In the genomic region with DNA sequence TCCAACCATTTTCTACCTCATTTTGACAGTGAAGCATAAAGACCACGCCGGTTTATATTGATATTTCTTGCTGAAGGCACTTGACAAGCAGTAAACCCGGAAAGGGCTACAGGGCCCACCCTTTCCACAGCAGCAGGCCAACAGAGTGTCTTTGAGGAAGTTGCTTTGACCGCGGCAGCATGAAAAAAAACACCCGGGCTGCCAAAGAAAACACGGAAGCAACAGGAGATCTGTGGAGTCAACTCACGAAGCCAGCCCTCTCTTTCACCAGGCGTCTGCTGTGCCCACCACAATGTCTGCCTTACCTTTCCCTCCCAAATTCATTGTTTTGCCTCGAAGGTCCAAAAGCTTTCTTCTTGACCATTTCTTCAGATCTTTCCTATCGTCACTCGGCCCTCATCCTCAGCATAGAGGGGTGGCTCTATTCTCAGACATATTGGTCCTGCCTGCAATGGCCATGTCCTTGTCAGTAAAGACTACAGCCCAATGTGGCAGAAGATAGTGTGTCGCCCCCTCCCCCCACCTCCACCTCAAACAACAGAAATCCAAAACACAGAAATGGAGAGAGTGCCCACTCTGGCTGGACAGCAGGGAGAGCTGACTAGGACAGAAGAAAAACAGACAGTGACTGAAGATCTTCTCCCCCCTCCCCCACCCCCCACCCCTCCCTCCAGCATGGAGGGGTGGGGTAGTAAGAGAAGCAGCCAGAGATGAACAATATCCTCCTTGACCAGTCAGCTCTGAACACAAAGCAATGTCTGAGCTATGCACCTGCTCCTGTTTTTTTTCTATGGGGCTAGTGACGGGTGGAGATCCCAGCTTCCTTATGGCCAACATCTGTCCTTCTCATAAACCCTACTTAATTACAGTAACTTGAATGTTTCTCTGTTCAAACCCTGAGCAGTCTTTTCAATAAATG, we compare ENCODE assay signal across 9 mouse cellular contexts.
DNase-seq lines count a peak whose midpoint lies in the region; ATAC-seq and TF ChIP-seq lines count a peak whose summit lies in the region.
"Had no signal": no experiment of that assay in that cellular context is flagged by ENCODE, and none has a peak within 500 bp of the region (broad histone marks: within the 10 kb centered on the region; RNA-seq: fewer than 3 reads in every experiment).

No protein-coding gene starts in this region.

- TF ChIP-seq POLR2A in bone marrow macrophage, adult 2 months (IDR thresholded peaks at IDR 0.05; ENCODE audit: borderline replicate concordance, low read depth, low read length): no peak

- H3K27ac ChIP-seq in bone marrow macrophage, adult 2 months (ENCODE audit: insufficient read depth, low read depth, low read length): peak overlapping the region; percentile 79
- no peak overlapping the region for H3K27ac ChIP-seq in lung, embryonic 14.5 days (ENCODE audit: low read depth)
- no peak overlapping the region for H3K27ac ChIP-seq in neural tube, embryonic 11.5 days (ENCODE audit: low read depth, low read length)
- H3K27ac ChIP-seq: limb, embryonic 13.5 days had no signal

- 42% methylated on average over 14 of the region's 14 CpGs for WGBS in lung, embryonic 14.5 days
- WGBS in neural tube, embryonic 11.5 days: 55% methylated on average over 14 of the region's 14 CpGs

- peaks cover 44% of the 10 kb centered on the region for H3K4me1 ChIP-seq in bone marrow macrophage, adult 2 months (ENCODE audit: control insufficient read depth, insufficient read depth, low read length)
- no peaks in the 10 kb centered on the region for H3K4me1 ChIP-seq in lung, embryonic 14.5 days (ENCODE audit: insufficient read depth)
- 0 out of 2 replicates have a peak, but pooled peaks cover 2% of the 10 kb centered on the region for H3K4me1 ChIP-seq in neural tube, embryonic 11.5 days (ENCODE audit: control insufficient read depth, insufficient read depth, low read length)

- H3K9ac ChIP-seq in lung, embryonic 14.5 days: no peak overlapping the region
- no peak overlapping the region for H3K9ac ChIP-seq in neural tube, embryonic 11.5 days (ENCODE audit: low read length)
- H3K9ac ChIP-seq: limb, embryonic 13.5 days had no signal

- H3K4me2 ChIP-seq in lung, embryonic 14.5 days: no peak overlapping the region
- no peak overlapping the region for H3K4me2 ChIP-seq in neural tube, embryonic 11.5 days (ENCODE audit: low read depth)
- H3K4me2 ChIP-seq: limb, embryonic 13.5 days had no signal

- no peak for TF ChIP-seq CTCF in bone marrow macrophage, adult 2 months (IDR thresholded peaks at IDR 0.05; ENCODE audit: low read depth, low read length)
- no peak for TF ChIP-seq CTCF in lung, embryonic 14.5 days (IDR thresholded peaks at IDR 0.05; ENCODE audit: low read depth)

- no peaks in the 10 kb centered on the region for H3K9me3 ChIP-seq in lung, embryonic 14.5 days (ENCODE audit: low read depth, low read length)
- no peaks in the 10 kb centered on the region for H3K9me3 ChIP-seq in neural tube, embryonic 11.5 days (ENCODE audit: control insufficient read depth, low read length)
- H3K9me3 ChIP-seq: limb, embryonic 13.5 days had no signal

- peak; percentile 70 for DNase-seq in layer of hippocampus, adult 9-11 months
- no peak for DNase-seq in layer of hippocampus, adult 8-10 months (ENCODE audit: low spot score in 2 of 2)
- peak; percentile 88 for DNase-seq in heart, adult 8-10 months (ENCODE audit: low spot score)
- peak; percentile 77 for DNase-seq in kidney, adult 11 months
- peak; percentile 45 for DNase-seq in lung, embryonic 14.5 days
- DNase-seq in neural tube, embryonic 11.5 days (ENCODE audit: low spot score): peak; percentile 43
- peak; percentile 58 to 69 for DNase-seq in thymus, postnatal 36 days

- 0 out of 2 replicates have a peak, but pooled peaks have one; percentile 31 for ATAC-seq in lung, embryonic 14.5 days (ENCODE audit: insufficient read depth)
- ATAC-seq in neural tube, embryonic 11.5 days (ENCODE audit: insufficient read depth, low FRiP score, low TSS enrichment): peak; percentile 73

- H3K4me3 ChIP-seq in bone marrow macrophage, adult 2 months (ENCODE audit: insufficient read depth, low read length): peak overlapping the region; percentile 19
- H3K4me3 ChIP-seq in lung, embryonic 14.5 days (ENCODE audit: low read depth, low read length): no peak overlapping the region
- H3K4me3 ChIP-seq in neural tube, embryonic 11.5 days (ENCODE audit: low read depth, low read length): no peak overlapping the region
- H3K4me3 ChIP-seq: limb, embryonic 13.5 days had no signal

- H3K27me3 ChIP-seq in lung, embryonic 14.5 days (ENCODE audit: insufficient read depth, low read length): no peaks in the 10 kb centered on the region
- no peaks in the 10 kb centered on the region for H3K27me3 ChIP-seq in neural tube, embryonic 11.5 days (ENCODE audit: control insufficient read depth, insufficient read depth, low read length)
- H3K27me3 ChIP-seq: limb, embryonic 13.5 days had no signal

- H3K36me3 ChIP-seq in lung, embryonic 14.5 days (ENCODE audit: insufficient read depth): no peaks in the 10 kb centered on the region
- H3K36me3 ChIP-seq in neural tube, embryonic 11.5 days (ENCODE audit: control insufficient read depth, insufficient read depth, low read length): no peaks in the 10 kb centered on the region
- H3K36me3 ChIP-seq: limb, embryonic 13.5 days had no signal

Comparison
In these comparisons a context has a peak if more than half of its experiments do, and no peak if none do; other contexts are left out.
1. DNase-seq: peak in layer of hippocampus, adult 9-11 months (single experiment), heart, adult 8-10 months (single experiment), kidney, adult 11 months (single experiment), lung, embryonic 14.5 days (single experiment), neural tube, embryonic 11.5 days (single experiment) and thymus, postnatal 36 days (2 of 2); none in layer of hippocampus, adult 8-10 months (0 of 2).